Mouse (Mus musculus): ENCODE measurements around the gene Dnajc15.

GRCm38 (mm10) chr14:77882669-77883068 is 7.7 kb upstream of the Dnajc15 start:
- TF ChIP-seq CTCF (IDR thresholded peaks at IDR 0.05): no peak
- TF ChIP-seq EP300 (IDR thresholded peaks at IDR 0.05): no peak
